Mouse (Mus musculus): ENCODE data around the gene Frmpd2. TPM values are rescaled to one million over a fixed set of nuclear protein-coding genes. Genes with fewer than 3 reads are reported as not detected.

The Frmpd2 gene
- total and polyA plus RNA-seq, 3 experiments, result 0.11 TPM; not detected in 2

- Histone ChIP-seq H3K9me3 (replicated peaks) (peaks cover 13% of the 10 kb centered on the region; the same call in 1 of the 2 replicates), H3K4me3 (ENCODE audit: low read depth, low read length) (no peak overlapping the region), H3K27me3 (ENCODE audit: insufficient read depth, low read length) (no peaks in the 10 kb centered on the region), H3K4me1 (ENCODE audit: insufficient read depth, low read depth, low read length) (no peaks in the 10 kb centered on the region), H3K36me3 (replicated peaks) (no peaks in the 10 kb centered on the region)
- ATAC-seq (ENCODE audit: extremely low read depth, insufficient number of reproducible peaks, low FRiP score, poor library complexity, severe bottlenecking) (no peak), DNase-seq (ENCODE audit: low spot score) (no peak)
- TF ChIP-seq GATA1 (IDR thresholded peaks at IDR 0.05; ENCODE audit: borderline replicate concordance, low read length) (no peak), CTCF (IDR thresholded peaks at IDR 0.05; ENCODE audit: low read depth, low read length) (no peak), GATA2 (IDR thresholded peaks at IDR 0.05; ENCODE audit: borderline replicate concordance, low read depth, low read length) (no peak), TAL1 (conservative IDR thresholded peaks at IDR 0.05; ENCODE audit: low read depth, low read length) (no peak), POLR2AphosphoS5 (IDR thresholded peaks at IDR 0.05; ENCODE audit: insufficient replicate concordance, low read depth, low read length) (no peak)
These were observed 42.4 kb downstream of the Frmpd2 start for GRCm38 (mm10) chr14:33513877-33514276.

- Histone ChIP-seq H3K36me3 (replicated peaks) (no peaks in the 10 kb centered on the region), H3K27me3 (ENCODE audit: insufficient read depth, low read length) (no peaks in the 10 kb centered on the region), H3K9me3 (replicated peaks) (peaks cover 13% of the 10 kb centered on the region), H3K4me1 (ENCODE audit: insufficient read depth, low read depth, low read length) (no peaks in the 10 kb centered on the region), H3K4me3 (ENCODE audit: low read depth, low read length) (no peak overlapping the region)
- no peak for DNase-seq (ENCODE audit: low spot score)
- TF ChIP-seq POLR2AphosphoS5 (IDR thresholded peaks at IDR 0.05; ENCODE audit: insufficient replicate concordance, low read depth, low read length) (no peak), CTCF (IDR thresholded peaks at IDR 0.05; ENCODE audit: low read depth, low read length) (no peak), GATA1 (IDR thresholded peaks at IDR 0.05; ENCODE audit: borderline replicate concordance, low read length) (no peak), TAL1 (conservative IDR thresholded peaks at IDR 0.05; ENCODE audit: low read depth, low read length) (no peak), GATA2 (IDR thresholded peaks at IDR 0.05; ENCODE audit: borderline replicate concordance, low read depth, low read length) (no peak)
- ATAC-seq (ENCODE audit: extremely low read depth, insufficient number of reproducible peaks, low FRiP score, poor library complexity, severe bottlenecking), result no peak
These were observed 43.3 kb downstream of the Frmpd2 start for GRCm38 (mm10) chr14:33514756-33515285.

- Histone ChIP-seq H3K27me3 (ENCODE audit: insufficient read depth, low read length) (no peaks in the 10 kb centered on the region), H3K4me1 (ENCODE audit: insufficient read depth, low read depth, low read length) (no peaks in the 10 kb centered on the region), H3K36me3 (replicated peaks) (no peaks in the 10 kb centered on the region), H3K4me3 (ENCODE audit: low read depth, low read length) (no peak overlapping the region), H3K9me3 (replicated peaks) (peaks cover 4% of the 10 kb centered on the region)
- ATAC-seq (ENCODE audit: extremely low read depth, insufficient number of reproducible peaks, low FRiP score, poor library complexity, severe bottlenecking), result no peak
- TF ChIP-seq TAL1 (conservative IDR thresholded peaks at IDR 0.05; ENCODE audit: low read depth, low read length) (no peak), GATA2 (IDR thresholded peaks at IDR 0.05; ENCODE audit: borderline replicate concordance, low read depth, low read length) (no peak), GATA1 (IDR thresholded peaks at IDR 0.05; ENCODE audit: borderline replicate concordance, low read length) (no peak), CTCF (IDR thresholded peaks at IDR 0.05; ENCODE audit: low read depth, low read length) (no peak), POLR2AphosphoS5 (IDR thresholded peaks at IDR 0.05; ENCODE audit: insufficient replicate concordance, low read depth, low read length) (no peak)
- DNase-seq (ENCODE audit: low spot score), result no peak
These were observed 50.0 kb downstream of the Frmpd2 start for GRCm38 (mm10) chr14:33521538-33521937.

GRCm38 (mm10) chr14:33525272-33525983, 53.9 kb downstream of the Frmpd2 start:
- Histone ChIP-seq H3K9me3 (replicated peaks) (peaks cover 4% of the 10 kb centered on the region), H3K4me1 (ENCODE audit: insufficient read depth, low read depth, low read length) (no peaks in the 10 kb centered on the region), H3K27me3 (ENCODE audit: insufficient read depth, low read length) (no peaks in the 10 kb centered on the region), H3K4me3 (ENCODE audit: low read depth, low read length) (no peak overlapping the region), H3K36me3 (replicated peaks) (no peaks in the 10 kb centered on the region)
- ATAC-seq (ENCODE audit: extremely low read depth, insufficient number of reproducible peaks, low FRiP score, poor library complexity, severe bottlenecking), result no peak
- no peak for DNase-seq (ENCODE audit: low spot score)
- TF ChIP-seq GATA2 (IDR thresholded peaks at IDR 0.05; ENCODE audit: borderline replicate concordance, low read depth, low read length), result no peak
- TF ChIP-seq TAL1 (conservative IDR thresholded peaks at IDR 0.05; ENCODE audit: low read depth, low read length), result no peak
- no peak for TF ChIP-seq POLR2AphosphoS5 (IDR thresholded peaks at IDR 0.05; ENCODE audit: insufficient replicate concordance, low read depth, low read length)
- no peak for TF ChIP-seq CTCF (IDR thresholded peaks at IDR 0.05; ENCODE audit: low read depth, low read length)
- no peak for TF ChIP-seq GATA1 (IDR thresholded peaks at IDR 0.05; ENCODE audit: borderline replicate concordance, low read length)

GRCm38 (mm10) chr14:33526621-33527020, 55.1 kb downstream of the Frmpd2 start:
- no peaks in the 10 kb centered on the region for H3K4me1 ChIP-seq (ENCODE audit: insufficient read depth, low read depth, low read length)
- ATAC-seq (ENCODE audit: extremely low read depth, insufficient number of reproducible peaks, low FRiP score, poor library complexity, severe bottlenecking) (no peak), DNase-seq (ENCODE audit: low spot score) (no peak)
- no peaks in the 10 kb centered on the region for H3K36me3 ChIP-seq (replicated peaks)
- no peak overlapping the region for H3K4me3 ChIP-seq (ENCODE audit: low read depth, low read length)
- peaks cover 8% of the 10 kb centered on the region for H3K9me3 ChIP-seq (replicated peaks)
- TF ChIP-seq CTCF (IDR thresholded peaks at IDR 0.05; ENCODE audit: low read depth, low read length) (no peak), POLR2AphosphoS5 (IDR thresholded peaks at IDR 0.05; ENCODE audit: insufficient replicate concordance, low read depth, low read length) (no peak), GATA1 (IDR thresholded peaks at IDR 0.05; ENCODE audit: borderline replicate concordance, low read length) (no peak), TAL1 (conservative IDR thresholded peaks at IDR 0.05; ENCODE audit: low read depth, low read length) (no peak), GATA2 (IDR thresholded peaks at IDR 0.05; ENCODE audit: borderline replicate concordance, low read depth, low read length) (no peak)
- no peaks in the 10 kb centered on the region for H3K27me3 ChIP-seq (ENCODE audit: insufficient read depth, low read length)

GRCm38 (mm10) chr14:33527938-33528337, 56.4 kb downstream of the Frmpd2 start:
- Histone ChIP-seq H3K27me3 (ENCODE audit: insufficient read depth, low read length) (no peaks in the 10 kb centered on the region), H3K4me3 (ENCODE audit: low read depth, low read length) (no peak overlapping the region), H3K4me1 (ENCODE audit: insufficient read depth, low read depth, low read length) (no peaks in the 10 kb centered on the region), H3K9me3 (replicated peaks) (peaks cover 12% of the 10 kb centered on the region), H3K36me3 (replicated peaks) (no peaks in the 10 kb centered on the region)
- ATAC-seq (ENCODE audit: extremely low read depth, insufficient number of reproducible peaks, low FRiP score, poor library complexity, severe bottlenecking) (no peak), DNase-seq (ENCODE audit: low spot score) (no peak)
- TF ChIP-seq TAL1 (conservative IDR thresholded peaks at IDR 0.05; ENCODE audit: low read depth, low read length) (no peak), GATA2 (IDR thresholded peaks at IDR 0.05; ENCODE audit: borderline replicate concordance, low read depth, low read length) (no peak), CTCF (IDR thresholded peaks at IDR 0.05; ENCODE audit: low read depth, low read length) (no peak), POLR2AphosphoS5 (IDR thresholded peaks at IDR 0.05; ENCODE audit: insufficient replicate concordance, low read depth, low read length) (no peak), GATA1 (IDR thresholded peaks at IDR 0.05; ENCODE audit: borderline replicate concordance, low read length) (no peak)
